Mouse (Mus musculus): ENCODE data around the gene Epb41. TPM values are rescaled to one million over a fixed set of nuclear protein-coding genes. Genes with fewer than 3 reads are reported as not detected.

The Epb41 gene
- total and polyA plus RNA-seq, 3 experiments, result 58.7 to 256 (median 128) TPM

DNA sequence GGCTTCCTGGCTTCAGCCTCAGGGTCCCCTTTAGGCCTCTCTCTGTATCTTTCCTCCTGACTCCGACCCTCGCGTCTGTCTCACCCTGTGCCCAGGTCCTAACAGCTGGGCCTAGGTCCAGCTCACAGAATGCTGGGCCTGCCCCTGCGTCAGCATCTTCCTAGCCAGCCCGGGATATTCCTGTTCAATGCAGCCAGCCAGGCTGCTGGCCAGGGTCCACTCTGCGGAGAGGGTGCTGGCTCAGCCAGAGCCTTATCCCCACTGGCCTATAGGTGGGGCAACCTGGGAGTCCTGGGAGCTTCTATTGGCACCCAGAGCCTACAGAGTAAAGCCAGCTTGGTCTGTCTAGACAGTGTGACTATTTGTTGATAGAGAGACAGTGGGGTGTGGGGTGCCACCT, 2.2 kb downstream of the Epb41 start:
- peaks cover 2% of the 10 kb centered on the region for H3K36me3 ChIP-seq (ENCODE audit: control insufficient read depth, insufficient read depth, low read length)
- no peaks in the 10 kb centered on the region for H3K27me3 ChIP-seq (ENCODE audit: control insufficient read depth, insufficient read depth, low read length)
- DNase-seq, result peak; percentile 61 to 74
- H3K9ac ChIP-seq (ENCODE audit: low read depth, low read length), result 0 out of 2 replicates have a peak overlapping the region, but pooled peaks have one; percentile 10
- no peak overlapping the region for H3K4me3 ChIP-seq
- 53% methylated on average over 6 of the region's 6 CpGs for WGBS
- H3K27ac ChIP-seq, result no peak overlapping the region; the same call in 1 of the 2 replicates
- H3K4me1 ChIP-seq (ENCODE audit: control insufficient read depth, insufficient read depth, low read length), result peaks cover 17% of the 10 kb centered on the region
- intact Hi-C loops (cut with DNase I), result no loop called here
- TF ChIP-seq EP300 (IDR thresholded peaks at IDR 0.05; ENCODE audit: insufficient read depth, low read depth, low read length) (no peak), CTCF (IDR thresholded peaks at IDR 0.05) (peak; percentile 50), POLR2A (IDR thresholded peaks at IDR 0.05; ENCODE audit: insufficient read depth, low read depth, low read length) (no peak)
- 0 out of 2 replicates have a peak, but pooled peaks cover 4% of the 10 kb centered on the region for H3K79me2 ChIP-seq (replicated peaks; ENCODE audit: control insufficient read depth, insufficient read depth, low read length)

DNA sequence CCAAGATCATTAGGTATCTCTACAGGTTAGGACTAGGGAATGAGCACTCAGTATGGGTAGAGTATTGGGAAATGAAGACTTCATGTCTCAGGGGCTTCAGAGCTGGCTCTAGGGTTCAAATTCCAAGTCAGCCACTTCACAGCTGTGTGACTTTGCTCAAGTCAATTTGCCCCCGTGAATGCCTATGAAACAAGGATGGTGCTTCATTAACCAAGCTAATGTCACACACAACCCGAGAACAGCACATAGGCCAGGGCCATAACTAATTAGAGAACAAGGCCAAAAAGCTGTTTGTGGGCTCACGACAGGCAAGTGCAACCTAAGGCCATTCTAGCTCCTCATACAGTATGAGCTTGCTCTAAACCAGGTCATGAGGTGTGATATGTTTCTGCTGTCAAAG, 3.0 kb downstream of the Epb41 start:
- no peak for TF ChIP-seq POLR2A (IDR thresholded peaks at IDR 0.05; ENCODE audit: insufficient read depth, low read depth, low read length)
- no peak for TF ChIP-seq CTCF (IDR thresholded peaks at IDR 0.05)
- no peak for TF ChIP-seq EP300 (IDR thresholded peaks at IDR 0.05; ENCODE audit: insufficient read depth, low read depth, low read length)
- Histone ChIP-seq H3K4me1 (ENCODE audit: control insufficient read depth, insufficient read depth, low read length) (peaks cover 22% of the 10 kb centered on the region), H3K79me2 (replicated peaks; ENCODE audit: control insufficient read depth, insufficient read depth, low read length) (0 out of 2 replicates have a peak, but pooled peaks cover 4% of the 10 kb centered on the region), H3K36me3 (ENCODE audit: control insufficient read depth, insufficient read depth, low read length) (peaks cover 2% of the 10 kb centered on the region), H3K4me3 (no peak overlapping the region), H3K27me3 (ENCODE audit: control insufficient read depth, insufficient read depth, low read length) (no peaks in the 10 kb centered on the region), H3K9ac (ENCODE audit: low read depth, low read length) (no peak overlapping the region), H3K27ac (no peak overlapping the region)
- DNase-seq, result no peak
- intact Hi-C loops (cut with DNase I), result no loop called here
- WGBS, result 89% methylated on average over 3 of the region's 3 CpGs

DNA sequence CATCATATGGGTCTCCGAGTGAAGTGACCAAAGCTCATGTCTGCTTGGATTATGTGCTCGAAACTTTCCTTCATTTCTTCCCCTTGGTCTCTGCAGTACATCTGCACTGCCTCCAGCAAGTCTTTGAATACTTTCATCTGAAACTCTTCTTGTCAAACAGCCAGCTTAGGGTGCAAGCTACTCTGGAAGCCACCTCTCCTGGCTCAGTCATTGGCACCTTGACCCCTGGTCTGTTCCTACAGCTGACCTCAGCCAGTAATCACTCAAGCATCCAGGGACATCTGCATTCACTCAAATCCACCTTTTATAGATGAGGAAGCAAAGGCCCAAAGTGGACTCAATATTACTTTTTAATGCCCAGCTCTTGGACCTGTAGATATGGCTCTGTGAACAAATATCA, 3.4 kb downstream of the Epb41 start:
- Histone ChIP-seq H3K9ac (ENCODE audit: low read depth, low read length) (no peak overlapping the region), H3K79me2 (replicated peaks; ENCODE audit: control insufficient read depth, insufficient read depth, low read length) (0 out of 2 replicates have a peak, but pooled peaks cover 4% of the 10 kb centered on the region), H3K4me1 (ENCODE audit: control insufficient read depth, insufficient read depth, low read length) (peaks cover 23% of the 10 kb centered on the region), H3K27ac (no peak overlapping the region), H3K4me3 (no peak overlapping the region), H3K27me3 (ENCODE audit: control insufficient read depth, insufficient read depth, low read length) (no peaks in the 10 kb centered on the region), H3K36me3 (ENCODE audit: control insufficient read depth, insufficient read depth, low read length) (peaks cover 2% of the 10 kb centered on the region)
- 91% methylated on average over 2 of the region's 2 CpGs for WGBS
- intact Hi-C loops (cut with DNase I), result no loop called here
- no peak for TF ChIP-seq EP300 (IDR thresholded peaks at IDR 0.05; ENCODE audit: insufficient read depth, low read depth, low read length)
- TF ChIP-seq POLR2A (IDR thresholded peaks at IDR 0.05; ENCODE audit: insufficient read depth, low read depth, low read length), result no peak
- TF ChIP-seq CTCF (IDR thresholded peaks at IDR 0.05), result no peak
- DNase-seq, result no peak

DNA sequence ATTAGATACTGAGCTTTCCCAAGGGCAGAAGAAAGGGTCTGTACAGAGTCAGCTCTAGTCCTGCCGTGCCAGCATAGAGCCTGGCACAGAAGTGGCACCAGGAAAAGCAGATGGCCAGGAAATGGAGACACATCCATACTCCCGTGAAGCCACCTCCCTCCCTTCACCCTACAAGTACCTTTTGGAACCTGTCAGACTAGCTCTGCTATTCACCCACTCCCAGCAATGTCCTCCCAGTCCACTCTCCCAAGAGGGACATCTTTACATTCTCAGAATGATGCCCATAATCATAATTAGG, 7.2 kb downstream of the Epb41 start:
- no peak for TF ChIP-seq CTCF (IDR thresholded peaks at IDR 0.05)
- no peak for TF ChIP-seq POLR2A (IDR thresholded peaks at IDR 0.05; ENCODE audit: insufficient read depth, low read depth, low read length)
- no peak for TF ChIP-seq EP300 (IDR thresholded peaks at IDR 0.05; ENCODE audit: insufficient read depth, low read depth, low read length)
- DNase-seq, result peak in 1 of 2 experiments; percentile 21
- Histone ChIP-seq H3K4me1 (ENCODE audit: control insufficient read depth, insufficient read depth, low read length) (peaks cover 32% of the 10 kb centered on the region), H3K36me3 (ENCODE audit: control insufficient read depth, insufficient read depth, low read length) (no peaks in the 10 kb centered on the region; the same call in none of the 2 replicates), H3K9ac (ENCODE audit: low read depth, low read length) (no peak overlapping the region), H3K27ac (peak overlapping the region; percentile 36), H3K27me3 (ENCODE audit: control insufficient read depth, insufficient read depth, low read length) (no peaks in the 10 kb centered on the region), H3K4me3 (no peak overlapping the region), H3K79me2 (replicated peaks; ENCODE audit: control insufficient read depth, insufficient read depth, low read length) (peaks cover 2% of the 10 kb centered on the region; the same call in 1 of the 2 replicates)
- intact Hi-C loops (cut with DNase I), result no loop called here
- 32% methylated on average over 2 of the region's 2 CpGs for WGBS

DNA sequence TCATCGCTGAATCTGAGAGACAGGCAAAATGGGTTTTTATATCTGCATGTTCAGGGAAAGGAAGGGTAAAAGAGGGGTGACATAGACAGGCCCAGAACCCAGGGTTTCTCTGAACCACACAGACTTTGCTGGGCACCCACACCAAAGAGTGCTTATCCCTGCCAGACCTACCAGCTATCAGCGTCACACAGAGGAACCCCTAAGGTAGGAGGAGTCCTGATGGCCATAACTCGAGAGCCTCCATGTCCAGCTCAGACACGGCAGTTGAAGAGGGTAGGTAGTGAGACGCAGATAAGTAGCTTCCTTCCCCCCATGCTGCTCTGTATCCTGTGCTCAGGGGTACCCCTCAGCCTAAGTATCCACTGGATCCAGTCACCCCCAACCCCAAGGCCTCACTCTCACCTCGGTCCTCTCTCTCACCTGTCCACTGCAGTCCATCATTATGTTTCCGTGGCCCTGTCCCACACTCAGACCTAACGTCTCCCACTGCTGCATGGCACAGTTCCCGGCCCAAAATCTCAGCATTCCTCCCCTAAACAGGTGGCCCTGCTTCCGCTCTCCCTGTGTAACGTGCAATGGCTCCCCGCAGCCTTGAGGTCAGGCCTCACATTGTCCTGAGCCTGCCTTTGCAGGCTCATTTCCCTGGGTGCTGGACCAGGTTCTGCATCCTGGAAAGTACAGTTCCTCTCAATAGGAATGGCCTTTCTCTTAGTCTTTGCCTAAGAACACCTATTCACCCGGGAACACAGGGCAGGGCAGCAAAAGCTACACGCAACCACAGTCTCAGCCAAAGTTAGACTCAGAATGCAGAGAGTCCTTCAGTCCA, 7.8 kb downstream of the Epb41 start:
- 73% methylated on average over 14 of the region's 14 CpGs for WGBS
- Histone ChIP-seq H3K9ac (ENCODE audit: low read depth, low read length) (no peak overlapping the region), H3K27me3 (ENCODE audit: control insufficient read depth, insufficient read depth, low read length) (no peaks in the 10 kb centered on the region), H3K4me1 (ENCODE audit: control insufficient read depth, insufficient read depth, low read length) (peaks cover 29% of the 10 kb centered on the region), H3K27ac (peak overlapping the region; percentile 57), H3K36me3 (ENCODE audit: control insufficient read depth, insufficient read depth, low read length) (no peaks in the 10 kb centered on the region; the same call in none of the 2 replicates), H3K79me2 (replicated peaks; ENCODE audit: control insufficient read depth, insufficient read depth, low read length) (peaks cover 2% of the 10 kb centered on the region; the same call in 1 of the 2 replicates), H3K4me3 (no peak overlapping the region)
- intact Hi-C loops (cut with DNase I), result no loop called here
- DNase-seq, result peak in 1 of 2 experiments; percentile 19
- TF ChIP-seq CTCF (IDR thresholded peaks at IDR 0.05) (no peak), POLR2A (IDR thresholded peaks at IDR 0.05; ENCODE audit: insufficient read depth, low read depth, low read length) (no peak), EP300 (IDR thresholded peaks at IDR 0.05; ENCODE audit: insufficient read depth, low read depth, low read length) (no peak)

Measured in heart, adult 2 months (tissue).